Mouse (Mus musculus) liver, embryonic 15.5 days (tissue): ENCODE results near the gene Dscam. TPM values are rescaled to one million over a fixed set of nuclear protein-coding genes. Genes with fewer than 3 reads are reported as not detected.

Source experiments
- ATAC-seq: fragments of 200-750 bp; cut with Nextera tagmentation; 2 replicates; pipeline ENCODE4 v1.8.0; 2017; ENCODE audit warnings: moderate number of reproducible peaks, mild to moderate bottlenecking, moderate library complexity; ENCODE audit not compliant: insufficient read depth
- H3K27ac ChIP-seq: fragments of 300-500 bp; sonication (generic); replicated peaks from 2 replicates; pipeline ENCODE4 v1.5.1; 2015; ENCODE audit warnings: mild to moderate bottlenecking, inconsistent platforms
- H3K27me3 ChIP-seq: fragments of 300-500 bp; sonication (generic); 2 replicates; pipeline ENCODE4 v1.6.1; 2015; ENCODE audit warnings: mild to moderate bottlenecking, inconsistent platforms
- H3K36me3 ChIP-seq: fragments of 300-500 bp; sonication (generic); replicated peaks from 2 replicates; pipeline ENCODE4 v1.6.1; 2015; ENCODE audit warnings: moderate library complexity, mild to moderate bottlenecking, inconsistent platforms
- H3K4me1 ChIP-seq: fragments of 300-500 bp; sonication (generic); replicated peaks from 2 replicates; pipeline ENCODE4 v1.6.1; 2015; ENCODE audit warnings: inconsistent platforms
- H3K4me2 ChIP-seq: fragments of 300-500 bp; sonication (generic); 2 replicates; pipeline ENCODE4 v1.6.1; 2015; ENCODE audit warnings: moderate library complexity, mild to moderate bottlenecking, inconsistent platforms
- H3K4me3 ChIP-seq: fragments of 300-500 bp; sonication (generic); replicated peaks from 2 replicates; pipeline ENCODE4 v1.5.1; 2015; ENCODE audit warnings: mild to moderate bottlenecking, inconsistent platforms
- H3K9ac ChIP-seq: fragments of 300-500 bp; sonication (generic); 2 replicates; pipeline ENCODE4 v1.6.1; 2015; ENCODE audit warnings: moderate library complexity, mild to moderate bottlenecking, inconsistent platforms
- H3K9me3 ChIP-seq: fragments of 300-500 bp; sonication (generic); replicated peaks from 2 replicates; pipeline ENCODE4 v1.6.1; 2016; ENCODE audit warnings: inconsistent platforms
- WGBS: fragments of 180-500 bp; shearing (Covaris S2); methylation state at CpG from one replicate; pipeline ENCODE4 v1.1.7; 2015; ENCODE audit warnings: mixed read lengths; ENCODE audit not compliant: insufficient replicate concordance; 5-methylcytosine and 5-hydroxymethylcytosine counted together
- polyA plus RNA-seq: library from polyadenylated mRNA; unstranded; fragments of >200 nt; fragmentation: Nextera tagmentation; extraction: Ambion mirVana; gene quantifications from 2 replicates; pipeline ENCODE4 v1.2.1, GENCODE M21; 2015

Gene Dscam
- polyA plus RNA-seq, 1 experiment from 2014 or later: not detected

- no peak for ATAC-seq
- H3K4me3 ChIP-seq: no peak overlapping the region
- no peaks in the 10 kb centered on the region for H3K36me3 ChIP-seq
- H3K9ac ChIP-seq: no peak overlapping the region
- H3K4me1 ChIP-seq: no peaks in the 10 kb centered on the region
- peaks cover 13% of the 10 kb centered on the region; the same call in 1 of the 2 replicates for H3K27me3 ChIP-seq
- H3K4me2 ChIP-seq: no peak overlapping the region
- H3K27ac ChIP-seq: no peak overlapping the region
- no peaks in the 10 kb centered on the region for H3K9me3 ChIP-seq
- WGBS: 43% methylated on average over 3 of the region's 3 CpGs
These were observed 173.7 kb downstream of the Dscam start for GRCm38 (mm10) chr16:96996854-96997253.

- Histone ChIP-seq H3K36me3 (no peaks in the 10 kb centered on the region), H3K27ac (no peak overlapping the region), H3K4me1 (no peaks in the 10 kb centered on the region), H3K27me3 (peaks cover 12% of the 10 kb centered on the region; the same call in 1 of the 2 replicates), H3K9me3 (no peaks in the 10 kb centered on the region), H3K4me3 (no peak overlapping the region), H3K9ac (no peak overlapping the region), H3K4me2 (no peak overlapping the region)
- ATAC-seq: no peak
- 56% methylated on average over 4 of the region's 4 CpGs for WGBS
These were observed 174.7 kb downstream of the Dscam start for GRCm38 (mm10) chr16:96995858-96996257.

- no peak for ATAC-seq
- H3K27ac ChIP-seq: no peak overlapping the region
- 48% methylated on average over 2 of the region's 2 CpGs for WGBS
These were observed 183.2 kb downstream of the Dscam start for GRCm38 (mm10) chr16:96987396-96987795.

GRCm38 (mm10) chr16:96973300-96973699 lies 197.3 kb downstream of the Dscam start:
- H3K4me1 ChIP-seq: peaks cover 16% of the 10 kb centered on the region
- ATAC-seq: no peak
- H3K36me3 ChIP-seq: no peaks in the 10 kb centered on the region
- WGBS: 76% methylated on average over 7 of the region's 7 CpGs
- no peak overlapping the region for H3K4me2 ChIP-seq
- H3K27ac ChIP-seq: no peak overlapping the region
- H3K9ac ChIP-seq: no peak overlapping the region
- peaks cover 8% of the 10 kb centered on the region; the same call in 1 of the 2 replicates for H3K27me3 ChIP-seq
- no peak overlapping the region for H3K4me3 ChIP-seq
- H3K9me3 ChIP-seq: no peaks in the 10 kb centered on the region

More at GRCm38 (mm10) chr16:96987396-96987795, 183.2 kb downstream of the Dscam start:
- Histone ChIP-seq H3K9me3 (no peaks in the 10 kb centered on the region), H3K4me1 (no peaks in the 10 kb centered on the region), H3K36me3 (no peaks in the 10 kb centered on the region), H3K9ac (no peak overlapping the region), H3K27me3 (peaks cover 17% of the 10 kb centered on the region), H3K4me3 (no peak overlapping the region), H3K4me2 (no peak overlapping the region)

GRCm38 (mm10) chr16:96971768-96972167 lies 198.8 kb downstream of the Dscam start:
- 62% methylated on average over 4 of the region's 4 CpGs for WGBS
- H3K9ac ChIP-seq: no peak overlapping the region
- no peak overlapping the region for H3K4me3 ChIP-seq
- H3K36me3 ChIP-seq: no peaks in the 10 kb centered on the region
- no peak for ATAC-seq
- peaks cover 8% of the 10 kb centered on the region; the same call in 1 of the 2 replicates for H3K27me3 ChIP-seq
- peaks cover 16% of the 10 kb centered on the region for H3K4me1 ChIP-seq
- no peaks in the 10 kb centered on the region for H3K9me3 ChIP-seq
- no peak overlapping the region for H3K4me2 ChIP-seq
- no peak overlapping the region for H3K27ac ChIP-seq

- Histone ChIP-seq H3K9me3 (no peaks in the 10 kb centered on the region), H3K4me1 (peaks cover 16% of the 10 kb centered on the region)
- ATAC-seq: no peak
These were observed 200.1 kb downstream of the Dscam start for GRCm38 (mm10) chr16:96970412-96970811.

GRCm38 (mm10) chr16:96969643-96970042 lies 200.9 kb downstream of the Dscam start:
- no peak overlapping the region for H3K27ac ChIP-seq
- no peaks in the 10 kb centered on the region for H3K9me3 ChIP-seq
- no peaks in the 10 kb centered on the region for H3K36me3 ChIP-seq
- no peak overlapping the region for H3K9ac ChIP-seq
- peak; percentile 40; the same call in 1 of the 2 replicates for ATAC-seq
- WGBS: 43% methylated on average over 2 of the region's 2 CpGs
- peaks cover 16% of the 10 kb centered on the region for H3K4me1 ChIP-seq
- no peak overlapping the region for H3K4me2 ChIP-seq
- 0 out of 2 replicates have a peak, but pooled peaks cover 2% of the 10 kb centered on the region for H3K27me3 ChIP-seq
- H3K4me3 ChIP-seq: no peak overlapping the region

More at GRCm38 (mm10) chr16:96970412-96970811, 200.1 kb downstream of the Dscam start:
- no peak overlapping the region for H3K4me2 ChIP-seq
- no peak overlapping the region for H3K27ac ChIP-seq
- 23% methylated on average over 2 of the region's 2 CpGs for WGBS
- H3K9ac ChIP-seq: no peak overlapping the region
- H3K36me3 ChIP-seq: no peaks in the 10 kb centered on the region
- no peak overlapping the region for H3K4me3 ChIP-seq
- H3K27me3 ChIP-seq: peaks cover 7% of the 10 kb centered on the region; the same call in 1 of the 2 replicates

- H3K9ac ChIP-seq: no peak overlapping the region
- no peaks in the 10 kb centered on the region for H3K9me3 ChIP-seq
- H3K36me3 ChIP-seq: no peaks in the 10 kb centered on the region
- H3K27ac ChIP-seq: no peak overlapping the region
- H3K4me2 ChIP-seq: no peak overlapping the region
- H3K27me3 ChIP-seq: 0 out of 2 replicates have a peak, but pooled peaks cover 6% of the 10 kb centered on the region
- no peak for ATAC-seq
- H3K4me1 ChIP-seq: peaks cover 16% of the 10 kb centered on the region
- 17% methylated on average over 2 of the region's 2 CpGs for WGBS
- H3K4me3 ChIP-seq: no peak overlapping the region
These were observed 201.6 kb downstream of the Dscam start for GRCm38 (mm10) chr16:96968885-96969480.

GRCm38 (mm10) chr16:96959695-96960094 lies 210.9 kb downstream of the Dscam start:
- Histone ChIP-seq H3K4me2 (no peak overlapping the region), H3K36me3 (no peaks in the 10 kb centered on the region), H3K27me3 (peaks cover 16% of the 10 kb centered on the region; the same call in 1 of the 2 replicates), H3K9me3 (no peaks in the 10 kb centered on the region), H3K4me1 (no peaks in the 10 kb centered on the region), H3K27ac (no peak overlapping the region), H3K4me3 (no peak overlapping the region), H3K9ac (no peak overlapping the region)
- WGBS: 58% methylated on average over 3 of the region's 3 CpGs
- ATAC-seq: no peak

- no peak for ATAC-seq
These were observed 224.9 kb downstream of the Dscam start for GRCm38 (mm10) chr16:96945468-96946302.

GRCm38 (mm10) chr16:96943648-96944047 lies 226.9 kb downstream of the Dscam start:
- no peak overlapping the region for H3K4me2 ChIP-seq
- no peak overlapping the region for H3K9ac ChIP-seq
- H3K4me1 ChIP-seq: no peaks in the 10 kb centered on the region
- H3K4me3 ChIP-seq: no peak overlapping the region
- peaks cover 34% of the 10 kb centered on the region for H3K27me3 ChIP-seq
- H3K36me3 ChIP-seq: no peaks in the 10 kb centered on the region
- WGBS: 63% methylated on average over 2 of the region's 2 CpGs
- no peaks in the 10 kb centered on the region for H3K9me3 ChIP-seq
- ATAC-seq: no peak
- no peak overlapping the region for H3K27ac ChIP-seq

More at GRCm38 (mm10) chr16:96945468-96946302, 224.9 kb downstream of the Dscam start:
- Histone ChIP-seq H3K4me2 (no peak overlapping the region), H3K27me3 (peaks cover 35% of the 10 kb centered on the region; the same call in 1 of the 2 replicates), H3K27ac (no peak overlapping the region), H3K36me3 (no peaks in the 10 kb centered on the region), H3K4me3 (no peak overlapping the region), H3K9me3 (no peaks in the 10 kb centered on the region), H3K9ac (no peak overlapping the region), H3K4me1 (no peaks in the 10 kb centered on the region)
- 42% methylated on average over 11 of the region's 11 CpGs for WGBS
